Mouse (Mus musculus): ENCODE results near the gene Fbxo11. TPM values are rescaled to one million over a fixed set of nuclear protein-coding genes. Genes with fewer than 3 reads are reported as not detected.

Fbxo11 gene
- 10 to 100 TPM; 19.2 to 31.1 TPM for polyA plus RNA-seq (2017; shearing (Covaris generic))

DNA sequence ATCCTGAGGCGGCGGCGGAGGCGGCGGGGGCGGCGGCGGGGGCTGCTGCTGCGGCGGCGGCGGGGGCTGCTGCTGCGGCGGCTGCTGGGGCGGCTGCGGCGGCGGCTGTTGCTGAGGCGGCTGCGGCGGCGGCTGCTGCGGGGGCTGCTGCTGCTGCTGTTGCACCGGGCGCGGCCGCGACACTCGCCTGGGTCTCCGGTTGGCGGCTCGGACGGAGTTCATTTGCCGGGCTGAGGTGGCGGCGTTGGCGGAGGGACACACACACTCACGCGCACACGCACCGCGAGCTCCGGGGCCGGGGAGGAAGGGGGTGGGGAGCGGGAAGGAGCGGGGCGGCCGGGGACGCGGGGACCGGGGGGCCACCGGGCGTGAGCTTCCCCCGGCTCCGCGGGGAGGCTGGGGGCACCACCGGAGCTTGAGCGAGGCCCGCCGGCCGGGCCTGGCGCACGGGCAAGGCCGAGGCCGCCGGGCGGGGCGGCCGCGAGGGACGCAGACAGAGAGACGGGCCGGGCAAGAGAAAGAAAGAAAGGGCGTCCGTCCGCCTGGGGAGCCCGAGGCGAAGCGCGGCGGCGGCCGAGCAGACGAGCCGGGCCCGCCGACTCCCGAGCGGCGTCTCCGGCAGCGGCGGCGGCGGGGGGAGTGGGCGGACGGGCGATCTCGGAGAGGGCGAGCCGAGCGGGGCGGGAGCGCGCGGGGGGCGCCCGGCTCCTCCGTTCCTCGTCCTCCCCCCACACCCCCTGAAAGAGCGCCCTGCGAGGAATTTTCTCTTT is at the start of gene Fbxo11:
Gene Fbxo11, minus strand, starts transcription at position 261 of the 770 bp plus-strand sequence.
- ATAC-seq = no peak

DNA sequence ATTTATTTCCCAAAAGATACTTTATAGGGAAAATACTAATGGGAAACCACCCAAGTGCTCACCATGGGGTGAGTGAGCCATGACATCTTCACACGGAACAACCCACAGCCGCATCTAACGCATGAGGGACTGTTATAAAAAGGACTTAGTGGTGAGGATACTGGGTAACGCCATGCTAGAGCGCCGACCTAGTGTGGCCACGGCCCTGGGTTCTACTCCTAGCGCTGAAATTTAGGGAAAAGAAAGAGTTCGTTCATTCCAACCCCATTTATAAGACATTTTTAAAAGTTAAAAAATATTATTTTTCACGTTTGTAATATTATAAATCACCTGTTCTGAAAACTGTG is 48.8 kb upstream of the Fbxo11 start:
- ATAC-seq = no peak

DNA sequence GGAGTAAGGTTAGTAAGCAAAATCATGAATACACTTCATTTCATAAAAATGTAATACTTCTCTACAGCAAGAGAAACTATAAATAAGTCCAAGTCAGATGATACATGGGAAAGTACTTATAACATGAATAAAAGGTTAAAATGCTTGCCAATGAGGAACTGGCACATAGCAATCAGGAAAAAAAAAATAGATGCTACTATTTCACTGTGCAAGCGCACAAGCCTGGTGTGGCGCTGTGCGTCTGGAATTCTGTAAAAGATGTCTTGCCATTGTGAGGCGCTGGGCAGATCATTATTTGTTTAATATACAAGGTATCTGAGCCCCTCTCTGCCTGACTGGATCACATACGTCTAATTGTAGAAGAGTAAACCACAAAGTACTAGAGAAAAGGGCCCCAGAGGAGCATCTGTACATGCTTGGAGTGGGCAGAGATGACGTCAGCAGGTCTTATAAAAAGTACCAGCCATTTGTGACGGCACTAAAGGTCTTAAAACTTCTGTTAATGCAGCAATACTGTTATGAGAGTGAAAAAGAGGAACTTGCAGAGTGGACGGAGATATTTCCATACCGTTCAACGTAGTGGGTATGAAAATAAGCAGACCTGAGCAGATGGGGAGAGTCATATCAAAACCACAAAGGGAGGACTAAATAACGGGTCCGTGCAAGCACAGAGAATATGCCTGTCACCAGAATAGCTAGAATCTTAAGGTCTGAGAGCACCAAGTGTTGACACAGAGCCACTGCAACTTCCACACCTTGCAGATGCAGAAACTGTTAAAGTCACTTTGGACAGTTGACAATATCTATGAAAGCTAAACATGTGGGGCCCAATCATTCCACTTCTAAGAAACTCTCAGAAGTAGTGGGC is 48.2 kb upstream of the Fbxo11 start:
- peak; percentile 61 for ATAC-seq

DNA sequence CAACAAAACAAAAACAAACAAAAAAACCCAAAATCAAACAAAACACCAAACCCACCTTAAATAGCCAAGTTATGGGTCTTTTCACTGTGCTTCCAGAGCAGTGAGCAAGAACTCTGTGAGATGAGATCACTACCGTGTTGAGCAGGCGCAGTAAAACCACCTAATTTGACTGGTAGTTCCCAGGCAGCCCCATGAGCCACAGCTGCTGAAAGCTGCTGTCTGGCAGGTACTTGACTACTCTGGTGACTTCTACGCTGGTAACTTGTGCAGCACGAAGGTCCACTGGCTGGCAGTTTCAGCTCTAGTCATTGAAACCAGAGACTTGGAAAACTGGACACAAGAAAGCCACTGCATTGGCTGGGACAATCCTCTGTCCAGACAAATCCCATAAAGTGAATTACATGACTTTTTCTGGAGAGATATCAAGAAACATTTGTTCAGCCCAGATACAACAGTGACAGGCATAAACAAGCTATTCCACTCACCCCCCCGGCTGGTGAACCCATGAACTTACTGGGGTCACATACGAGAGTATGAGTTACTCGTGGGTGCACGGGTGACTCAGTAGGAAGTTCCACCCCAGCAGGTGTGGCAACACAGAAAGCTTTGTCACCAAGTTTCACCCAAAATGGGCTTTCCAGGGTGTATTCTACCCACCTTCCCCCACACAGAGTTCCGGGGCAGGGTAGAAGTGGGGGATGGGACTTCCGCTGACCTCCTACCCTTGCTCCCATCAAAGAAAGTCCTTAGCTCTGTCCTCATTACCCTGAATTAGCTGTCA is 47.0 kb upstream of the Fbxo11 start:
- peak; percentile 73 for ATAC-seq

DNA sequence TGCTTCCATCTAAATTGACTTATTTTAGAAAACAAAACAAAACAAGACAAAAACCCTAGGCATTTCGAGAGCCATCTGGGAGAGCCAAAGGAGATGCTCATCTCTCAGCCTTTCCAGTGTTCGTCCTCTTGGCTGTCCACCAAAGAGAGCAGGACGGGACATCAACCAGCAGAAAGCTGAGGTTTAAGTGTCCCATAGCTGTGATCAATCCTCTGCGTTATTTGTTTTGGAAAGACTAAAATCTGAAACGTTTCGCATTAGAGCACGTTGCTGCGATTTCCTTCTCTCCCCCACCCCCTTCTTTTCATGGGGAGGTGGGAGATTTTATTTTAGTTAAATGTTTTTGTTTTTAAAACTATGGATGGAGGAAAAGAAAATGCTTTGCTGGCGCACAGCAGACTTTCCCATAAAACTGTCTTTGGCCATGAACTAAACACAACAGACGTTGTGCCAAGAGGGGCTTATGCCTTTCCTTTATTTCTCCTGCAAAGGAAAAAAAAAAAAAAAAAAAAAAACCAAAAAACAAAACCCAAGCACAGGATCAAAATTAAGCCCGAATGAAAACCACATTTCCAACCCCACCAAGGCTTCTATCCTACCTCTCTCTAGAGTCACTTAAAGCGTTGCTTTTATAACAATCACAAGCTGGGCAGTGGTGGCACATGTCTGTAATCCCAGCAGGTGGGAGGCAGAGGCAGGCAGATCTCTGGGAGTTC is 46.1 kb upstream of the Fbxo11 start:
- no peak for ATAC-seq

DNA sequence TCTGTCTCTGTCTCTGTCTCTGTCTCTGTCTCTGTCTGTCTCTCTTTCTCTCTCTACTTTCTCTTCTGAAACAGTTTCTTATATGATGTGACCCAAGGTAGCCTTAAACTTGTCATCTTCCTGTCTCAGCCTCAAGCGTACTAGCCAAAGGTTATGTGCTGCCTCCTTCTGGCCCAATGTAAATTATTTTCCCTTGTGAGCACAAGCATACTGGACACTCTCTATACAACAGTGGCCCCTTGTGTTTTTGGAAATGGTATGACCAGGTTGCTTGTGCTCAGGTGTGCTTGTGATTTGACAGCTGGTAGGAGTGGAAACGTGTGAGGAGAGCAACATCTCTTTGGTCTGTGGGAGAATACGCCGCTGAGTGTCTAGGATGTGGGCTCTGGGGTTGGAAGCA is 42.6 kb upstream of the Fbxo11 start:
- ATAC-seq = no peak

DNA sequence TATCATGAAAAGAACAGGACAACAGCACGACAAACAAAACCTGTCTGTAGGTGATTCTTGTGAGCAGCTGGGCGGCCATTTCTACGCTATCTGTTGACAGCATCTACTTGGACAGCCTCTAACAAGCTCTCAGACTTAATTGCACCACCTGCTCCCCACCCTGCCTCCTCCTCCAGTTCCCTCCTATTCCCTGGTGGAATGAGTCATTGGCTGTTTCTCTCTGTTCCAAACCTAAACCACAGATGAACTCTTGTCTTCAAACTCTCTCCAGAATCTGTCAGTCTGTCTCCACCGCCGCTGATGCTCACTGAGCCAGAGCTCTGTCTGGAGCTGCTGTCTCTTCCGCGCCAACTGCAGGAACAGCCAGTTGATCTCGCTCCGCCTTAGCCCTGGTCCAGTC is 41.3 kb upstream of the Fbxo11 start:
- ATAC-seq = no peak

DNA sequence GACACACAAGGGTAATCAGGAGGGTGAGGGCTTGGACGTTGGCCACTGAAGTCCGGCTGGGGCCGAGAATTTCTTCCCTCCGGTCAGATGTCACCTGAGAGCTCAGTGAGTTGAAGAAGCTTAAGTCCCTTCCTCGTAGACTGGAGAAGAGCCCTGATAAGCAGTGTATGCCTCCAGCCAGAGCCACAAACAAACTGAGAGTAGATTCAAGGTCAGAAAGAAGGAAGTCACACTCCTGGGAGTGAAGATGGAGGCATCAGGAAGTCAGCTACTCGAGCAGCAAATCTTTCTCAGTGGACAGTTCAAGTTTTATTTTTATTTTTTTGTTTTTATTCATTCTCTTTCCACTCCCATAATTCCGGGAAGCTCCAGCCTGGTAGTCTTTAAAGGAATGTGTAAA is 37.5 kb upstream of the Fbxo11 start:
- ATAC-seq = no peak

DNA sequence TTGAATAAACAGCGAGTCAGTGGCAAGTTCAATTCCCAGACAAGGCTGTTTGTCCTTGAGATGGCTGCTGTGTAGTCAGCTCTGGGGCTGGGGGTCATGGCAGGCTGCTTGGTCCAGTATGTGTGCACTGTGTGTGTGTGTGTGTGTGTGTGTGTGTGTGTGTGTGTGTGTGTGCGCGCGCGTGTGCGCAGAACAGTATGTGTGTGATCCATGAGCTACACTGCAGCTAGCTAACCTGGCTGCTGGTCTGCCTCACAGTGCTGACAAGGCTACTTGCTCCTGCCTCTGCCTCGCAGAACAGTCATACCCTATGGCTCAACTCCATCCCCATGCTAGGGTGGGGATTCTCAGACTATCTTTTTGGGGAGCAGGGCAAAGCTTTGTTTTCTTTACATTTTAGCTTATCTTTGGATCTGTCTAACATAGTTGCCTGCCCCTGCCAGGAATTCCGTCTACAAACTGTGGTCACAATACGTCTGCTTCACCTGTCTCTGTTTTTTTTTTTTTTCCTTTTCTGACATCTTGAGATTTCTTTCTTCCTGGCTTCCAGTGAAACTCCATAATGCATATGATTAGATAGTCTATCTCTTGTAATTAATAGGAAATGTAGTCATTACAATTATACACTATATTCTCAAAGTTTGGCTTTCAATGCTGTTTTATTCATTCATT is 33.2 kb upstream of the Fbxo11 start:
- no peak for ATAC-seq

DNA sequence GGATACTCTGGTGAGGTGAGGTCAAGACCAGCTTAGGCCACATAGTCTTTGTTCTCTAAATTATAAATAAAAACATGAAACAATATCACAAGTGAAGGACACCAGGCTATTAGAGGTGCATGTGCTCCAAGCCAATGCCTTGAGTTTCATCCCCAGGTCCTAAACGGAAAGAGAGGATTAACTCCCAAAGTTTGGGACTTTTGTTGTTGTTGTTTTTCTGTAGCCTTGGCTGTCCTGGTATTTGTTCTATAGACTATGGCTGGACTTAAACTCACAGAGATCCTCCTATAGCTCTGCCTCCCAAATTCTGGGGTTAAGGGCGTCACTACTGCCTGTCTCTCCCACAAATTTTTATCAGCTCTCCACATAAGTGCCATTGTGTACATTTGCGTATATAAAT is 32.5 kb upstream of the Fbxo11 start:
- no peak for ATAC-seq

DNA sequence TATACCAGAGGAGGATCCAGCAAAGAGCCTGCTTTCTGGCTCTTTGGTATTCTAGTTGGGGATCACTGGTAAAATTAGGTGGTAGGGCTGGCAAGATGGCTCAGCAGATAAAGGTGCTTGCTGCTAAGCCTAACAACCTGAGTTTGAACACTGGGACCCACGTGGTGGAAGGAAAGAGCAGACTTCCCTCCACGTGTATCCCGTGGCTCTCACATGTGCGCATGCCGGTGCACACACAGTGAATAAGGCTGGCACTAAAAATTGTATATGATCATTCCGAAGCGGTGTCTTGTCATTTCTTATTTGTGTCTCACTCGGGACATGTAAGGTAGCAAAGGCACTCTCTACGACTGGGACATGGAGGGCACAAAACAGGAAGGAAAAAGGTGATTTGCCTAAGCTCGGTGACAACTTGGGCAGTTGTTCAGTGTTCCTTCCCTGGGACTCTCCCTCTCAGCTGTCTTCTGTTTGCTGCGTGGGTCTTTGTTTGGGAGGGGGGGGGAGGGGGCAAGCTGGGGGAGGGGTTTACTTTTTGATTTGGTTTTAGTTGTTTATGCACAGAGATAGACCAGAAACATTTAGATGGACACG is 31.8 kb upstream of the Fbxo11 start:
- no peak for ATAC-seq

DNA sequence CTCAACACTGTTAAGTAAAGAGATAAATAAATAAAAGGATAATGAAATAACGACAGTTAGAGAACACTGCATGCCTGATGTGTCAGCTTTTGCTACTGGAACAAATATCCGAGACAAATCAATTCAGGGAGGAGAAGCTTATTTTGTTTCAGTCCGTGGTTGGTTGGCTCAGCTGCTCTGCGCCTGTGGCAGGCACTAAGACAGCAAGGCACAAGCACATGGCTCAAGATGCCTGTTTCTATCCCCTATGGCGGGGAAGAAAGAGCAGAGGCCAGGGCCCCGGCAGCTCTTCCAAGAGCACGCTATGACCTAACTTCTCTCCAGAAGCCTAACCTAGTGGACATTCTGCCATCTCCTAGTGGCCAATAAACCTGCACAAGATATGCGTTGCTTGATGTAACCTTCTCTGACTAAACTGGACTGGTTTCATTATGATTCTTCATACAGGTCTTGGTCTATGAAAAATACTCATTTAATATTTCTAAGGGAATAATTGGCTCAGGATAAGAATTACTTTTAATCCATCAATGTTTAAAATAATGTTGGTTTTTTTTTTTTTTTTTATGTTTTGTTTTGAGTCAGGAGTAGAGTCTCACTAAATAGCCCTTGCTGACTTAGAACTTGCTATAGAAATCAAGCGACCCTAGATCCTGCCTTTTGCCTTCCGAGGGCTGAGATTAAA is 30.6 kb upstream of the Fbxo11 start:
- no peak for ATAC-seq

DNA sequence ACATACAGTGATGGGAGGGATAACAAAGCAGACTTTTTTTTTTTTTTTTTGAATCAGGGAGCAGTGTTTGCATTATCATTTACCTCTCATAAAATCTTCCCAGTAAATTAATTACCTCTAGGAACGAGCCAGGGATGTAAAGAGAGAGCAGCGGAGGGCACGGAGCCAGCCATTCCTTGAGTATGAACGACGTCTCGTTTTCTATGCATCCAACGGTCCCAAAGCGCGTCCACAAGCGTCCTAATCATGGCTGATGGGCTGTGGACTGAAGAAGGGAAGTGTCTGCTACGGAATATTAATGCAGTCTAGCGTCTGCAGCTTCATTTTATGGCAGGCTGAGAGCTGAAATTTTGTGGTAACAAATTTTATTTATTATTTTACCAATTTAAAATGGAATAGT is 29.2 kb upstream of the Fbxo11 start:
- no peak for ATAC-seq

DNA sequence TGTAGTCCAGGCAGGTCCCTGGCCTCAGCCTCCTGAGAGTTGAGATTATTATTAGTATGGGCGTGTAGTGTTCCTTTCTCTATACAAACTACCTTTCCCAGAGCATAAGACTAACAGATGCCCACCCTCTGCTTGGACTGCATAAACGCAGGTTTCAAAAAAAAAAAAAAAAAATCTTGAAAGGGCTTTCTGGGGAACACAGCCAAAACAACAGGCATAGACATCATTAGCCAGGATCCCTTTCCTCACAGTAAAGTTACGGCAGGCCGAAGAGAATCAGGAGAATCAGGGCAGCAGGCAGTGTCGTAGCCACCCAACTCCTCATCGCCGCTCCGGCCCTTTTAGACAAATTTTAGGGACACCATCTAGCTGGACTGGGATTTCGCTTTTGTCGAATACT is 28.7 kb upstream of the Fbxo11 start:
- no peak for ATAC-seq

DNA sequence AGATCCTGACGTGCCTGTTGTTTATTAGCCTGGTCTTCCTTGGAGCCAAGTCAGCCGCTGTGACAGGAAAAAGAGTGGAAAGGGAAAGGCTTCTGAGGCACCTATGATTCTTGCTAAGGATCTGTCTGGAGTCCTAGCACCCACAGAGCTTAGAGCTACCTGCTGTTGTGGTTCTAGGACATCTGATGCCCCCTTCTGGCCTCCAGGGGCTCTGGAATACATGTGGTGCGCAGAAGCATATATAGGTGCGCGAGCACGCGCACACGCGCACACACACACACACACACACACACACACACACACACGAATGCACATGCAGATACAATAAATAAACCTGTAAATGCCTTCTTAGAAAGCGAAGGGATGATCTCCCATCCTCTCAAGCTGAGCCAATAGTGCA is 20.9 kb upstream of the Fbxo11 start:
- no peak for ATAC-seq

DNA sequence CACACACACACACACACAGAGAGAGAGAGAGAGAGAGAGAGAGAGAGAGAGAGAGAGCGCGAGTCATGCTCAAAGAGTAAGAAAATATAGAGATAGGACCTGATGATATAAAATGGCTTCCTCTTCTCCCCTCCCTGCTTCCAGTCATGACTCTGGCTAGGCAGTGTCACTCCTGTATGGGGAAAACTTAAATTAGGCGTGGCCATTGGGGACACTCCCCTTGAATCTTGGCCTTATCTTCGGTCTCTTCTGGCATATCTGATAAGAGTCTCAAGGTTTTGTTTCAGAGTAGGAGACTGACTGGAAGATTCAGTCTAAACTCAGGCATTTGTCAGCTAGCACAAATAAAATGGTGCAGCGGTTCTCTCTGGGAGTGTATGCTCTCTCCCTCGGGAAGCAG is 16.4 kb upstream of the Fbxo11 start:
- ATAC-seq = no peak

DNA sequence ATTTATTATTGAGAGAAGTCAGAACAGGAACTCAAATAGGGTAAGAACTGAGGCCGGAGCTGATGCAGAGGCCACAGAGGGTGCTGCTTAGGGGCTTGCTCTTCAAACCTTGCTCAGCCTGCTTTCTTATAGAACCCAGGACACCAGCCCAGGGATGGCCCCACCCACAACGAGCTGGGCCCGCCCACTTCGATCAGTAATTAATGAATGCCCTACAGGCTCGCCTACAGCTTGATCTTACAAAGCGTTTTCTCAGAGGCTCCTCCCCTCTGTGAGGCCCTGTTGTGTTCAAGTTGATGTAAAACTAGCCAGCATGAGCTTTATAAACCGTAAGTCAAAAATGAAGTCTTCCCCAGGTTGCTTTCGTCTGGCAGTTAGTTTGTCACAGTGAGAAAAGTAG is 14.7 kb upstream of the Fbxo11 start:
- no peak for ATAC-seq

DNA sequence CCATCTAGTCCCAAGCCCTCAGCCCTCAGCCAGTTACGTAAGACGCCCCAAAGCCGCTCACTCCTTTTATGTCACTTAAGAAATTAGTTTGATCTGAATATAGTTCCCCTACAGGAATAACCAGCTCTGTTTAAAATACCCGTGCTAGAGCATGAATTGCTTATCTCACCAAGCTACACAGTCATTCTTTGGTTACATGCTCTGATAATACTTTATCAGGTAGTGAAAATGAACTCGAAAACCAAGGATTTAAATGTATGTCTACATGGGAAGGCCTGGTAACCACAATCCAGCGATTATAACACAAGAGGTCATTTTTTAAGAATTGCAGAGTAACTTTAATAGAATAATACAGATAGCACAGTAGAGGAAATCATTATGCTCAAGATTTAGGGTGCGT is 7.0 kb upstream of the Fbxo11 start:
- no peak for ATAC-seq

DNA sequence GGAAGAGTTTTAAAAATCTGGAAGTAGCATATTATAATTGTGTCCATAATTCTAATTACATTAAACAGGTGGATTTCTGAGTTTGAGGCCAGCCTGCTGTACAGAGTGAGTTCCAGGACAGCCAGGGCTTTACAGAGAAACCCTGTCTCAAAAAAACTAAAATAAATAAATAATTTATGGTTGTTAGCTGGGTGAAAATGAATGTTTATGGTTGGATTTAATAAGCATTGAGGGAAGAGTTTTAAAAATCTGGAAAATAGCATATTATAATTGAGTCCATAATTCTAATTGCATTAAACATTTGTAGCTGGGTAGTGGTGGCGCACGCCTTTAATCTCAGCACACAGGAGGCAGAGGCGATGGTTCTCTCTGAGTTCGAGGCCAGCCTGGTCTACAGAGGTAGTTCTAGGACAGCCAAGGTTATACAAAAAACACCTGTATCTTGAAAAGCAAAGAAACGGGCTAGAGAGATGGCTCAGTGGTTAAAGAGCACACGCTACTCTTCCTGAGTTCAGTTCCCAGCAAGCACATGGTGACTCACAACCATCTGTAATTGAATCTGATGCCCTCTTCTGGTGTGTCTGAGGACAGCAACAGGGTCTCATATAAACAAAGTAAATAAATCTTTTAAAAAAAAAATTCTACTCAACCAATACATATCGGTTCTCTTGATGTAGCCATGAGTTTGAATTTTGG is 3.1 kb upstream of the Fbxo11 start:
- ATAC-seq = no peak

DNA sequence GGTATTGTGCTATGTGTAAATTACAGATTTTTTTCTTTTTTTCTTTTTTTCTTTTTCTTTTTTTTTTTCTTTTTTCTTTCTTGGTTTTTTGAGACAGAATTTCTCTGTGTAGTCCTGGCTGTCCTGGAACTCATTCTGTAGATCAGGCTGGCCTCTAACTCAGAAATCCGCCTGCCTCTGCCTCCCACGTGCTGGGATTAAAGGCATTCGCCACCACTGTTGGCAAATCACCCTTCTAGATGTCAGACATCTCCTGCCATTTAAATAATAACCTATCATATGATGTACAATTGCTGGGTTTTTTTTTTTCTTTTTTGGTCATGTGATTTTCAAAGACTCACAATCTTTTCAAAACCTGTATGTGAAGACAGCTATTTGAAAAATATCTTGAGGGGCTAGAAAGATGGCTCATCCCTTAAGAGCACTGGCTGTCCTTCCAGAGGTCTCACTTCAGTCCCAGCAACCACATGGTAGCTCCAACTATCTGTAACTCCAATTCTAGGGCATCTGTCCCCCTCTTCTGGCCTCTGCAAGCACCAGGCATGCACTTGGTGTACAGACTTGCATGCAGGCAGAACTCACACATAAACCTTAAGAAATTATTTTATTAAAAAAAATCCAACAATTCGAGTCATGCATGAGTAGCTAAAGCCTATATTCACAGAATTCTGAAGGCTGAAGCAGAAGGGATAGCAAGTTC is 2.3 kb upstream of the Fbxo11 start:
- no peak for ATAC-seq
